Mouse (Mus musculus): Measurements from ENCODE around the gene L3hypdh.
"Not testable (repeated sequence)": the region's sequence is repeated elsewhere in the genome, so short reads cannot be mapped to it uniquely, and the experiment has no call there.

L3hypdh gene

GRCm38 (mm10) chr12:72053303-72053702 lies 31.9 kb downstream of the L3hypdh start:
- no peak for DNase-seq (ENCODE audit: low spot score in 2 of 2)

GRCm38 (mm10) chr12:72052571-72052970 lies 32.7 kb downstream of the L3hypdh start:
- DNase-seq (ENCODE audit: low spot score in 2 of 2): no peak

- DNase-seq (ENCODE audit: low spot score in 2 of 2): no peak
These were observed 34.4 kb downstream of the L3hypdh start for GRCm38 (mm10) chr12:72050821-72051220.

- DNase-seq (ENCODE audit: low spot score in 2 of 2): not testable (repeated sequence)
These were observed 35.1 kb downstream of the L3hypdh start for GRCm38 (mm10) chr12:72050156-72050555.

- DNase-seq (ENCODE audit: low spot score in 2 of 2): no peak
These were observed 37.7 kb downstream of the L3hypdh start for GRCm38 (mm10) chr12:72047513-72047912.

GRCm38 (mm10) chr12:72041238-72041637 lies 44.0 kb downstream of the L3hypdh start:
- DNase-seq (ENCODE audit: low spot score in 2 of 2): no peak

- no peak for DNase-seq (ENCODE audit: low spot score in 2 of 2)
These were observed 45.7 kb downstream of the L3hypdh start for GRCm38 (mm10) chr12:72039501-72039900.

- no peak for DNase-seq (ENCODE audit: low spot score in 2 of 2)
These were observed 46.4 kb downstream of the L3hypdh start for GRCm38 (mm10) chr12:72038866-72039265.

GRCm38 (mm10) chr12:72037049-72037448 lies 48.2 kb downstream of the L3hypdh start:
- DNase-seq (ENCODE audit: low spot score in 2 of 2): no peak

- DNase-seq (ENCODE audit: low spot score in 2 of 2): no peak
These were observed 49.1 kb downstream of the L3hypdh start for GRCm38 (mm10) chr12:72036097-72036661.

GRCm38 (mm10) chr12:72031794-72032193 lies 53.4 kb downstream of the L3hypdh start:
- no peak for DNase-seq (ENCODE audit: low spot score in 2 of 2)

GRCm38 (mm10) chr12:72031171-72031570 lies 54.1 kb downstream of the L3hypdh start:
- no peak for DNase-seq (ENCODE audit: low spot score in 2 of 2)

GRCm38 (mm10) chr12:72025275-72025795 lies 59.9 kb downstream of the L3hypdh start:
- no peak for DNase-seq (ENCODE audit: low spot score in 2 of 2)

- no peak for DNase-seq (ENCODE audit: low spot score in 2 of 2)
These were observed 61.7 kb downstream of the L3hypdh start for GRCm38 (mm10) chr12:72023572-72023971.

All from left cerebral cortex, adult 9 months (tissue).